Mouse (Mus musculus) MEL (cell line): ENCODE results near the gene Lsp1. TPM values are rescaled to one million over a fixed set of nuclear protein-coding genes. Genes with fewer than 3 reads are reported as not detected.

Experiments
- DNase-seq: peaks from one replicate; pipeline ENCODE4 v3.0.0; 2011; ENCODE audit warnings: low read depth, low spot score
- H3K27ac ChIP-seq: 2 replicates; pipeline ENCODE4 v1.5.1; 2012; ENCODE audit warnings: low read depth, mild to moderate bottlenecking, control low read depth, low read length, moderate library complexity; ENCODE audit not compliant: control insufficient read depth
- H3K27me3 ChIP-seq, 2 experiments: fragments of 150-350 bp in 1 of 2; sonication (generic) in 1 of 2; 2 replicates each; pipeline ENCODE4 v1.6.1; 2012; ENCODE audit warnings: low read length in 2 of 2, mild to moderate bottlenecking in 2 of 2, improper control_type of control experiment in 1 of 2, moderate library complexity in 1 of 2; ENCODE audit not compliant: insufficient read depth in 2 of 2, control insufficient read depth in 1 of 2
- H3K36me3 ChIP-seq, 2 experiments: 2 replicates each; pipeline ENCODE4 v1.6.1; 2012 to 2014; ENCODE audit warnings: low read length in 2 of 2, improper control_type of control experiment in 1 of 2, inconsistent platforms in 1 of 2, mild to moderate bottlenecking in 1 of 2; ENCODE audit not compliant: insufficient read depth in 2 of 2, control insufficient read depth in 1 of 2
- H3K4me1 ChIP-seq, 2 experiments: fragments of 150-350 bp in 1 of 2; sonication (generic) in 1 of 2; 2 replicates each; pipeline ENCODE4 v1.6.1; 2012; ENCODE audit warnings: low read length in 2 of 2, improper control_type of control experiment in 1 of 2, mild to moderate bottlenecking in 1 of 2; ENCODE audit not compliant: insufficient read depth in 2 of 2, control insufficient read depth in 1 of 2
- H3K4me3 ChIP-seq, 2 experiments: fragments of 150-350 bp in 1 of 2; sonication (generic) in 1 of 2; 2 replicates each; pipeline ENCODE4 v1.5.1; 2012; ENCODE audit warnings: low read depth in 2 of 2, low read length in 2 of 2, mild to moderate bottlenecking in 2 of 2, moderate library complexity in 2 of 2, control low read depth in 1 of 2, improper control_type of control experiment in 1 of 2; ENCODE audit not compliant: control insufficient read depth in 1 of 2, insufficient read depth in 1 of 2
- H3K79me2 ChIP-seq: 2 replicates; pipeline ENCODE4 v1.6.1; 2012; ENCODE audit warnings: mild to moderate bottlenecking, low read length, moderate library complexity; ENCODE audit not compliant: control insufficient read depth, poor library complexity, insufficient read depth
- H3K9ac ChIP-seq: 2 replicates; pipeline ENCODE4 v1.6.1; 2012; ENCODE audit warnings: low read depth, mild to moderate bottlenecking, control low read depth, low read length, moderate library complexity; ENCODE audit not compliant: control insufficient read depth, poor library complexity, severe bottlenecking
- H3K9me3 ChIP-seq: fragments of 150-350 bp; sonication (generic); replicated peaks from 2 replicates; pipeline ENCODE4 v1.6.1; 2012; ENCODE audit warnings: mild to moderate bottlenecking, low read length, improper control_type of control experiment, moderate library complexity; ENCODE audit not compliant: insufficient read depth
- BHLHE40 ChIP-seq: IDR thresholded peaks from 2 replicates; pipeline ENCODE4 v1.6.1; 2012; ENCODE audit warnings: low read depth, mild to moderate bottlenecking, inconsistent platforms, low read length, improper control_type of control experiment, borderline replicate concordance
- CHD1 ChIP-seq: IDR thresholded peaks from 2 replicates; pipeline ENCODE4 v1.6.1; 2012; ENCODE audit warnings: low read depth, mild to moderate bottlenecking, inconsistent platforms, low read length, improper control_type of control experiment
- EP300 ChIP-seq, 2 experiments: IDR thresholded peaks; 2 replicates each; pipeline ENCODE4 v1.6.1; 2011; ENCODE audit warnings: improper control_type of control experiment in 2 of 2, low read length in 2 of 2, low read depth in 1 of 2, mild to moderate bottlenecking in 1 of 2
- GABPA ChIP-seq: IDR thresholded peaks from 2 replicates; pipeline ENCODE4 v1.6.1; 2012; ENCODE audit warnings: low read depth, mild to moderate bottlenecking, inconsistent platforms, low read length, improper control_type of control experiment, moderate library complexity
- HCFC1 ChIP-seq: IDR thresholded peaks from 2 replicates; pipeline ENCODE4 v1.6.1; 2012; ENCODE audit warnings: low read depth, mild to moderate bottlenecking, inconsistent platforms, low read length, improper control_type of control experiment, moderate library complexity
- KAT2A ChIP-seq: conservative IDR thresholded peaks from 2 replicates; pipeline ENCODE4 v1.6.1; 2012; ENCODE audit warnings: low read depth, low read length, improper control_type of control experiment, inconsistent platforms
- MAFK ChIP-seq: IDR thresholded peaks from 2 replicates; pipeline ENCODE4 v1.6.1; 2011; ENCODE audit warnings: low read depth, mild to moderate bottlenecking, low read length, improper control_type of control experiment, borderline replicate concordance
- MAX ChIP-seq: IDR thresholded peaks from 2 replicates; pipeline ENCODE4 v1.6.1; 2011; ENCODE audit warnings: low read length, improper control_type of control experiment
- MAZ ChIP-seq: IDR thresholded peaks from 2 replicates; pipeline ENCODE4 v1.6.1; 2012; ENCODE audit warnings: low read depth, mild to moderate bottlenecking, inconsistent platforms, low read length, improper control_type of control experiment
- MEF2A ChIP-seq: IDR thresholded peaks from 2 replicates; pipeline ENCODE4 v1.6.1; 2014; ENCODE audit warnings: low read depth, mild to moderate bottlenecking, inconsistent platforms, low read length, improper control_type of control experiment; ENCODE audit not compliant: poor library complexity, insufficient replicate concordance, severe bottlenecking; ENCODE audit errors: extremely low read depth
- MYC ChIP-seq: IDR thresholded peaks from 2 replicates; pipeline ENCODE4 v1.6.1; 2011; ENCODE audit warnings: low read depth, mild to moderate bottlenecking, low read length, improper control_type of control experiment, moderate library complexity
- NELFE ChIP-seq: IDR thresholded peaks from 2 replicates; pipeline ENCODE4 v1.6.1; 2011; ENCODE audit warnings: low read depth, low read length, improper control_type of control experiment
- NRF1 ChIP-seq: IDR thresholded peaks from 2 replicates; pipeline ENCODE4 v1.6.1; 2014; ENCODE audit warnings: low read depth, mild to moderate bottlenecking, inconsistent platforms, low read length, improper control_type of control experiment, moderate library complexity; ENCODE audit not compliant: poor library complexity, insufficient read depth, severe bottlenecking
- POLR2AphosphoS2 ChIP-seq: IDR thresholded peaks from 2 replicates; pipeline ENCODE4 v1.6.1; 2011; ENCODE audit warnings: low read length, improper control_type of control experiment
- POLR2AphosphoS5 ChIP-seq: IDR thresholded peaks from 2 replicates; pipeline ENCODE4 v1.6.1; 2012; ENCODE audit warnings: low read depth, borderline replicate concordance, mild to moderate bottlenecking, inconsistent platforms, low read length, moderate library complexity, mixed read lengths
- RCOR1 ChIP-seq: IDR thresholded peaks from 2 replicates; pipeline ENCODE4 v1.6.1; 2012; ENCODE audit warnings: low read depth, mild to moderate bottlenecking, inconsistent platforms, low read length, improper control_type of control experiment
- SIN3A ChIP-seq: IDR thresholded peaks from 2 replicates; pipeline ENCODE4 v1.6.1; 2012; ENCODE audit warnings: low read length, improper control_type of control experiment, inconsistent platforms
- UBTF ChIP-seq: IDR thresholded peaks from 2 replicates; pipeline ENCODE4 v1.6.1; 2012; ENCODE audit warnings: low read depth, mild to moderate bottlenecking, inconsistent platforms, low read length, improper control_type of control experiment, moderate library complexity, borderline replicate concordance; ENCODE audit not compliant: insufficient read depth
- USF1 ChIP-seq: IDR thresholded peaks from 2 replicates; pipeline ENCODE4 v1.6.1; 2014; ENCODE audit warnings: low read depth, mild to moderate bottlenecking, inconsistent platforms, low read length, improper control_type of control experiment, moderate library complexity
- USF2 ChIP-seq, 2 experiments: IDR thresholded peaks; 2 replicates each; pipeline ENCODE4 v1.6.1; 2011 to 2012; ENCODE audit warnings: improper control_type of control experiment in 2 of 2, low read length in 2 of 2, borderline replicate concordance in 1 of 2, inconsistent platforms in 1 of 2, low read depth in 1 of 2, mild to moderate bottlenecking in 1 of 2; ENCODE audit not compliant: insufficient read depth in 1 of 2
- ZKSCAN1 ChIP-seq: IDR thresholded peaks from 2 replicates; pipeline ENCODE4 v1.6.1; 2012; ENCODE audit warnings: low read depth, mild to moderate bottlenecking, inconsistent platforms, low read length, improper control_type of control experiment, moderate library complexity
- polyA plus RNA-seq, 2 experiments: library from polyadenylated mRNA; stranded (reverse) in 1 of 2; unstranded in 1 of 2; fragments of >175 nt in 1 of 2; fragments of >200 nt in 1 of 2; gene quantifications; 2 replicates each; pipeline versions ENCODE4 v1.2.1 to v1.2.4; 2012; ENCODE audit warnings: low replicate concordance in 2 of 2, low read depth in 1 of 2; ENCODE audit not compliant: insufficient read length in 2 of 2, insufficient read depth in 1 of 2, missing spikeins in 1 of 2
- total RNA-seq: library from RNA; depleted of rRNA; stranded (reverse); fragments of 300-350 nt; gene quantifications from 2 replicates; pipeline ENCODE4 v1.2.3, GENCODE M21; 2012

Gene Lsp1
- total and polyA plus RNA-seq, 3 experiments: not detected

DNA sequence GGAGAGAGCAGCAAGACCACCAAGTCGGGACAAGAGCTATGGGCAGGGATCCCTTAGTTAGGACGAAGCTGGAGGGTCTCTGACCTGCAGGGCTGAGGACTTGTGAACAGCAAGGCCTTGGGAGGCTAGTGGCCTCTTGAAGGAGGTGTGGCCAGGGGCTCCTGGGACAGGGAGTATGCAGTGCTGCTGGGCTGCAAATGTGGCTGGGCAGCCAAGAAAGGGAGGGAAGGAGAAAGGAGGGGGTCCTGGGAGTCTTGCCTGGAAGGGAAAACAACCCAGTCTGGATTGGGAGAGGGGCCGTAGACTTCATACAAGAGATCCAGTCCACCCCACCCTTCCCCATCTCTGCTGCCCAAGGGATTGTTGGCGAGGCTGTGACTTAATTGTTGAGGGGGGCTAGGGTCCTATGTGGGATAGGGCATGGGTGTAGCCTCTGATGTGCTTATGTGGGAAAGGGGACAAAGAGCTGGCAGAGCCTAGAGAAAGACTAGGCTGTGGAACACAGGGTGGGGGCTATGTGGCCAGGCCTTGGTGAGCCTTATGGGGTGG, 71.4 kb downstream of the Lsp1 start:
- no peak overlapping the region for H3K27ac ChIP-seq
- H3K9me3 ChIP-seq: no peaks in the 10 kb centered on the region
- H3K36me3 ChIP-seq: peaks cover 0 to 6% of the 10 kb centered on the region in 2 experiments; a peak in 2 of 4 replicates
- peaks cover 4 to 7% of the 10 kb centered on the region in 2 experiments; a peak in 3 of 4 replicates for H3K4me1 ChIP-seq
- H3K4me3 ChIP-seq: no peak overlapping the region
- DNase-seq: no peak
- H3K9ac ChIP-seq: no peak overlapping the region
- H3K27me3 ChIP-seq: no peaks in the 10 kb centered on the region; a peak in 3 of 4 replicates
- peaks cover 4% of the 10 kb centered on the region; the same call in 1 of the 2 replicates for H3K79me2 ChIP-seq
- TF ChIP-seq MEF2A (no peak), KAT2A (no peak)

GRCm38 (mm10) chr7:142532671-142533058, 72.1 kb downstream of the Lsp1 start, which contains the start of gene Mrpl23:
TSS of gene Mrpl23 (plus strand) at chr7:142532686.
- Histone ChIP-seq H3K4me1 (peaks cover 4 to 7% of the 10 kb centered on the region in 2 experiments; a peak in 3 of 4 replicates), H3K4me3 (peak within 1 kb of the TSS; percentile 50 to 70), H3K79me2 (peaks cover 4% of the 10 kb centered on the region; the same call in 1 of the 2 replicates), H3K27ac (peak within 1 kb of the TSS; percentile 22), H3K36me3 (peaks cover 0 to 6% of the 10 kb centered on the region in 2 experiments; a peak in 2 of 4 replicates), H3K27me3 (no peaks in the 10 kb centered on the region; a peak in 3 of 4 replicates)
- no peak for DNase-seq
- TF ChIP-seq NRF1: no peak
- TF ChIP-seq SIN3A: no peak
- no peak for TF ChIP-seq USF2 (IDR thresholded peaks at IDR 0.05; ENCODE audit: borderline replicate concordance in 1 of 2, insufficient read depth in 1 of 2, low read depth in 1 of 2, low read length in 2 of 2)
- no peak for TF ChIP-seq GABPA
- TF ChIP-seq, all 39 proteins: peak for 0
- Histone ChIP-seq H3K9ac (peak within 1 kb of the TSS; percentile 81), H3K9me3 (no peaks in the 10 kb centered on the region)

- peaks cover 4 to 7% of the 10 kb centered on the region in 2 experiments; a peak in 3 of 4 replicates for H3K4me1 ChIP-seq
- H3K27ac ChIP-seq: peak overlapping the region; percentile 22
- H3K27me3 ChIP-seq: no peaks in the 10 kb centered on the region; a peak in 2 of 4 replicates
- H3K4me3 ChIP-seq: peak overlapping the region; percentile 50 to 70
- no peaks in the 10 kb centered on the region for H3K9me3 ChIP-seq
- peak; percentile 85 for DNase-seq
- peaks cover 4% of the 10 kb centered on the region; the same call in 1 of the 2 replicates for H3K79me2 ChIP-seq
- H3K36me3 ChIP-seq: peaks cover 0 to 6% of the 10 kb centered on the region in 2 experiments; a peak in 2 of 4 replicates
- H3K9ac ChIP-seq: peak overlapping the region; percentile 81
- TF ChIP-seq MYC: peak; percentile 99
- 0 out of 2 replicates have a peak, but pooled peaks have one; percentile 42 for TF ChIP-seq MAZ
- TF ChIP-seq MAX: peak; percentile 99
- 0 out of 4 replicates have a peak, but pooled peaks of 1 of the 2 experiments have one; percentile 0 for TF ChIP-seq EP300 (IDR thresholded peaks at IDR 0.05; ENCODE audit: low read depth in 1 of 2, low read length in 2 of 2)
- TF ChIP-seq HCFC1: peak; percentile 81
- peak; percentile 94 for TF ChIP-seq USF1
- no peak for TF ChIP-seq MAFK
- TF ChIP-seq POLR2AphosphoS5: no peak
- peak; percentile 71; the same call in 1 of the 2 replicates for TF ChIP-seq NELFE
- TF ChIP-seq ZKSCAN1: no peak
- TF ChIP-seq CHD1: 0 out of 2 replicates have a peak, but pooled peaks have one; percentile 50
- TF ChIP-seq NRF1: no peak
- TF ChIP-seq RCOR1: no peak
- no peak for TF ChIP-seq UBTF
- TF ChIP-seq POLR2AphosphoS2: peak; percentile 55; the same call in 1 of the 2 replicates
- TF ChIP-seq BHLHE40: peak; percentile 87
Observed at GRCm38 (mm10) chr7:142533059-142533855, 72.6 kb downstream of the Lsp1 start.
